Mouse (Mus musculus): ENCODE data around the gene Gsdma2.

DNA sequence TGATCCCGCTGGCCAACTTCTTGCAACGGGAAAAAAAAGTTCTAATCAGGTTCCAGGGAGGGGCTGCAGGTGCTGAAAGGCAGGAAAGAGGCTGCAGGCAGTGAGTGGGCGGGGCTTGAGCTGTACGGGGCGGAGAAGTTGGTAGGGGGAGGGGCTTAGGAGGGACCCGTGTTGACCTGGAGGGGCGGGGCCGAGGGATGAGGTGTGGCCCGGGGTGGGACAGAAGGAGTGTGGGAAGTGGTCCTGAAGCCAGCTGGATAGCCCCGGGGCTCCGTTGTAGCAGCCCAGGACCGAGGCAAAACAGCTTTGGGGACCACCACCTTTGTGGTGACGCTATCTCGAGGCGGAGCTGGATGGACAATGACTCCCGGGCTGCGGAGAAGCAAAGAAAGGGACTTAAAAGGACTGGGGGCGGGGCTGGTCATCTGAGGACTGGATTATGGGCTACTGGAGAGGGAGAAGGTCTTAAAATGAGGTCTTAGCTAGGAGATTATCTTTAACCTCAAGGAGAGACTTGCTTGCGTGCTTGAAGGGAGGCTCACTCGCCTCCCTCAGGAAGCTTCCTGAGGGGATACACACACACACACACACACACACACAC lies 44.4 kb upstream of the Gsdma2 start:
- TF ChIP-seq POLR2A (IDR thresholded peaks at IDR 0.05; ENCODE audit: borderline replicate concordance, extremely low read depth, low read depth, low read length) (no peak), CTCF (IDR thresholded peaks at IDR 0.05; ENCODE audit: insufficient read depth, low read length) (no peak)
